Mouse (Mus musculus) stomach, postnatal 0 days (tissue): Measurements from ENCODE around the gene Tspan15.

ENCODE experiments used
- CTCF ChIP-seq: IDR thresholded peaks from 2 replicates; pipeline ENCODE4 v1.5.1; 2016; ENCODE audit warnings: antibody characterized with exemption, low read depth, mild to moderate bottlenecking, moderate library complexity
- EP300 ChIP-seq: optimal IDR thresholded peaks from 2 replicates; pipeline ENCODE3; 2016; ENCODE audit warnings: antibody characterized with exemption

DNA sequence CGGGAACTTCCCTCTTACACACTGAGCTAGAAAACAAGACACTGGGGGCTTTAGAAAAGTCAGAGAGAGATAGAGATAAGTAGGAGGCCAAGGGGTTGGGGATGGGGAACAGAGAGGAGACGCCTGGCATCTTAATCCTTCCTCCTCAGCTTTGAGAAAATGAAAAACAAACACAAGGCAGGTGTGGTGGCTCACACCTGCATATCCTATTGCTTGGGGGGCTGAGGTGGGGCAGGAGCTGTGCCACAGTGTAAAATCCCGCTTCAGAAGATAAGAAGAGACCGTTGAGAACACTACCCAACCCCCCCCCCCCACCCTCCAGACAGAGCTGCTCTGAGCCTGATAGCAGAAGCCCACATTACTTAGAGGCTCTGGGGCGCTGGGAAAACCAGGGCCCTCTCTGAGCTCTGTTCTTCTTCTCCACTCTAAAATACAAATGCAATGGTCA is 15.9 kb downstream of the Tspan15 start:
- TF ChIP-seq CTCF (no peak), EP300 (no peak)
